17 mouse cellular contexts compared by ENCODE assay signal in genomic region chr14:55658011-55658410, GRCm38 (mm10). TPM values are rescaled to one million over a fixed set of nuclear protein-coding genes. Genes with fewer than 3 reads are reported as not detected.
DNase-seq lines count a peak whose midpoint lies in the region; TF ChIP-seq lines count a peak whose summit lies in the region.
"Had no signal": no experiment of that assay in that cellular context is flagged by ENCODE, and none has a peak within 500 bp of the region (broad histone marks: within the 10 kb centered on the region; RNA-seq: fewer than 3 reads in every experiment).

No protein-coding gene starts in this region.

- no peaks in the 10 kb centered on the region for H3K27me3 ChIP-seq in heart, embryonic 10.5 days (ENCODE audit: insufficient read depth, poor library complexity, severe bottlenecking)
- H3K27me3 ChIP-seq in kidney, adult 2 months (replicated peaks; ENCODE audit: control insufficient read depth, insufficient read depth, low read length), result no peaks in the 10 kb centered on the region
- H3K27me3 ChIP-seq in limb, embryonic 10.5 days (ENCODE audit: low read depth, poor library complexity, severe bottlenecking), result no peaks in the 10 kb centered on the region
- H3K27me3 ChIP-seq: forebrain, embryonic 13.5 days; hindbrain, embryonic 13.5 days; limb, embryonic 12.5 days; liver, embryonic 15.5 days; neural tube, embryonic 15.5 days had no signal

- peak overlapping the region; percentile 80 for H3K27ac ChIP-seq in heart, embryonic 10.5 days
- H3K27ac ChIP-seq in kidney, adult 2 months (ENCODE audit: insufficient read depth, low read depth, low read length), result no peak overlapping the region
- no peak overlapping the region for H3K27ac ChIP-seq in limb, embryonic 10.5 days
- H3K27ac ChIP-seq: forebrain, embryonic 13.5 days; hindbrain, embryonic 13.5 days; limb, embryonic 12.5 days; liver, embryonic 15.5 days; midbrain, embryonic 10.5 days; neural tube, embryonic 15.5 days had no signal

- TF ChIP-seq CTCF in kidney, adult 2 months (conservative IDR thresholded peaks at IDR 0.05; ENCODE audit: insufficient read depth, insufficient read length, low read depth, low read length), result no peak

- no peak for DNase-seq in heart, embryonic 10.5 days (ENCODE audit: low spot score)
- no peak for DNase-seq in heart, postnatal 4 days
- DNase-seq in kidney, adult 2 months, result peak; percentile 88
- no peak for DNase-seq in kidney, postnatal 10 days
- DNase-seq in kidney, adult 9 months, result peak; percentile 87
- peak; percentile 52 for DNase-seq in yolk sac, embryonic 10.5 days (ENCODE audit: low spot score)
- DNase-seq in testis, postnatal 10 days (ENCODE audit: low spot score), result no peak
- DNase-seq in limb, embryonic 10.5 days (ENCODE audit: low spot score), result no peak
- DNase-seq: cerebellum, adult 18-20 months; lung, postnatal 14 days; thymus, postnatal 25 days had no signal

- H3K4me1 ChIP-seq in heart, embryonic 10.5 days, result peaks cover 12% of the 10 kb centered on the region; the same call in 1 of the 2 replicates
- H3K4me1 ChIP-seq in kidney, adult 2 months (ENCODE audit: control insufficient read depth, insufficient read depth, low read length), result peaks cover 8% of the 10 kb centered on the region; the same call in 1 of the 2 replicates
- H3K4me1 ChIP-seq in limb, embryonic 10.5 days, result 0 out of 2 replicates have a peak, but pooled peaks cover 10% of the 10 kb centered on the region

- H3K36me3 ChIP-seq in heart, embryonic 10.5 days, result peaks cover 32% of the 10 kb centered on the region
- H3K36me3 ChIP-seq in kidney, adult 2 months (ENCODE audit: control insufficient read depth, insufficient read depth, low read length), result no peaks in the 10 kb centered on the region; the same call in 1 of the 2 replicates
- H3K36me3 ChIP-seq in limb, embryonic 10.5 days, result peaks cover 39% of the 10 kb centered on the region

- no peaks in the 10 kb centered on the region for H3K9me3 ChIP-seq in heart, embryonic 10.5 days
- H3K9me3 ChIP-seq in limb, embryonic 10.5 days (replicated peaks), result no peaks in the 10 kb centered on the region
- H3K9me3 ChIP-seq: forebrain, embryonic 13.5 days; hindbrain, embryonic 13.5 days; limb, embryonic 12.5 days; liver, embryonic 15.5 days; midbrain, embryonic 10.5 days; neural tube, embryonic 15.5 days had no signal

- no peak for TF ChIP-seq POLR2A in kidney, adult 2 months (IDR thresholded peaks at IDR 0.05; ENCODE audit: low read depth, low read length)

- no peak overlapping the region for H3K4me3 ChIP-seq in heart, embryonic 10.5 days
- no peak overlapping the region for H3K4me3 ChIP-seq in kidney, adult 2 months (ENCODE audit: insufficient read depth, low read depth, low read length)
- no peak overlapping the region for H3K4me3 ChIP-seq in limb, embryonic 10.5 days
- H3K4me3 ChIP-seq: forebrain, embryonic 13.5 days; hindbrain, embryonic 13.5 days; limb, embryonic 12.5 days; liver, embryonic 15.5 days; midbrain, embryonic 10.5 days; neural tube, embryonic 15.5 days had no signal

- 87% methylated on average over 5 of the region's 5 CpGs for WGBS in heart, embryonic 10.5 days
- 60% methylated on average over 5 of the region's 5 CpGs for WGBS in kidney, adult 2 months
- WGBS in limb, embryonic 10.5 days, result 92% methylated on average over 5 of the region's 5 CpGs

RNA-seq across cellular contexts. Expression of gene Mdp1, which starts 2.3 kb away (rescaled TPM):
- polyA plus RNA-seq in heart, embryonic 10.5 days (2016; fragmentation: Nextera tagmentation; extraction: Ambion mirVana), result 71.6 and 79.7 TPM in 2 replicates
- 10 to 100 TPM; 63.2 to 66.7 TPM for total RNA-seq in heart, postnatal 4 days (2021)
- 22.4 and 27.2 TPM in 2 replicates for polyA plus RNA-seq in kidney, adult 2 months (2012; rRNA removed)
- 58.8 and 67.0 TPM in 2 replicates for polyA plus RNA-seq in limb, embryonic 10.5 days (2016; fragmentation: Nextera tagmentation; extraction: Ambion mirVana)

RNA-seq across cellular contexts. Expression of gene Tssk4, which starts 8.0 kb away (rescaled TPM):
- 0.27 and 0.57 TPM in 2 replicates for polyA plus RNA-seq in heart, embryonic 10.5 days (2016; fragmentation: Nextera tagmentation; extraction: Ambion mirVana)
- total RNA-seq in heart, postnatal 4 days (2021), result 1 to 10 TPM; 1.1 to 1.2 TPM
- 0.67 and 0.79 TPM in 2 replicates for polyA plus RNA-seq in kidney, adult 2 months (2012; rRNA removed)
- 0.60 and 0.61 TPM in 2 replicates for polyA plus RNA-seq in limb, embryonic 10.5 days (2016; fragmentation: Nextera tagmentation; extraction: Ambion mirVana)

RNA-seq across cellular contexts. Expression of gene Gmpr2, which starts 13.7 kb away (rescaled TPM):
- 50.8 and 58.8 TPM in 2 replicates for polyA plus RNA-seq in heart, embryonic 10.5 days (2016; fragmentation: Nextera tagmentation; extraction: Ambion mirVana)
- total RNA-seq in heart, postnatal 4 days (2021), result 10 to 100 TPM; 16.6 to 21.0 TPM
- polyA plus RNA-seq in kidney, adult 2 months (2012; rRNA removed), result 18.7 and 21.7 TPM in 2 replicates
- polyA plus RNA-seq in limb, embryonic 10.5 days (2016; fragmentation: Nextera tagmentation; extraction: Ambion mirVana), result 55.8 and 60.8 TPM in 2 replicates

RNA-seq across cellular contexts. Expression of gene Nedd8, which starts 13.9 kb away (rescaled TPM):
- 543 and 573 TPM in 2 replicates for polyA plus RNA-seq in heart, embryonic 10.5 days (2016; fragmentation: Nextera tagmentation; extraction: Ambion mirVana)
- 100 to 1,000 TPM; 296 to 328 TPM for total RNA-seq in heart, postnatal 4 days (2021)
- 321 and 438 TPM in 2 replicates for polyA plus RNA-seq in kidney, adult 2 months (2012; rRNA removed)
- polyA plus RNA-seq in limb, embryonic 10.5 days (2016; fragmentation: Nextera tagmentation; extraction: Ambion mirVana), result 649 and 655 TPM in 2 replicates

RNA-seq across cellular contexts. Expression of gene Tm9sf1, which starts 14.4 kb away (rescaled TPM):
- polyA plus RNA-seq in heart, embryonic 10.5 days (2016; fragmentation: Nextera tagmentation; extraction: Ambion mirVana), result 91.6 and 96.4 TPM in 2 replicates
- total RNA-seq in heart, postnatal 4 days (2021), result 10 to 100 TPM; 60.1 to 72.3 TPM
- polyA plus RNA-seq in kidney, adult 2 months (2012; rRNA removed), result 109 and 110 TPM in 2 replicates
- polyA plus RNA-seq in limb, embryonic 10.5 days (2016; fragmentation: Nextera tagmentation; extraction: Ambion mirVana), result 80.6 and 92.0 TPM in 2 replicates

Comparison
In these comparisons a context has a peak if more than half of its experiments do, and no peak if none do; other contexts are left out.
1. DNase-seq: peak in kidney, adult 2 months (single experiment), kidney, adult 9 months (single experiment) and yolk sac, embryonic 10.5 days (single experiment); none in heart, embryonic 10.5 days (single experiment), heart, postnatal 4 days (single experiment), kidney, postnatal 10 days (single experiment), testis, postnatal 10 days (single experiment) and limb, embryonic 10.5 days (single experiment).